Mouse (Mus musculus): ENCODE data around the gene Manba. TPM values are rescaled to one million over a fixed set of nuclear protein-coding genes. Genes with fewer than 3 reads are reported as not detected.

The Manba gene
- polyA plus RNA-seq, 1 experiment from 2014 or later: 8.0 TPM

DNA sequence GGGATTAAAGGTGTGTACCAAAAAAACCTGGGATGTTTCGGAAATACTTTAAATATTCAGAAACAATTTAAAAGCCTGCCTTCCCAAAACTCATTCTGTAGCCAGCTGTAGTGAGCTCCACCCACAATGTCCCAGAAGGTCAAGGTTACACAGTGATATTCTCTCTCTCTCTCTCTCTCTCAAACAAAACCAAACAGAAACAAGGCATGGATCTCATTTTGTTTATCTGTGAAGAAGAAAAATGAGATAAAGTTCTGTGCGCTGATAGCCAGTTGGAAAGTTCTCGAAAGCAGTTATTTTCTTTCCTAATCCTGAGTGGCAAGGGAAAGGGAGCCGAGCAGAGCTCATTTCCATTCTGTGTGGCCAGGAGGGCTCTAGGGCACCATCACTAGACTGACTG, 120.1 kb downstream of the Manba start:
- no peak for TF ChIP-seq EP300 (IDR thresholded peaks at IDR 0.05; ENCODE audit: low read depth)
- TF ChIP-seq CTCF (IDR thresholded peaks at IDR 0.05; ENCODE audit: low read depth): no peak
- 47% methylated on average over 4 of the region's 4 CpGs for WGBS (ENCODE audit: insufficient replicate concordance)
- Histone ChIP-seq H3K4me1 (ENCODE audit: insufficient read depth) (peaks cover 13% of the 10 kb centered on the region), H3K36me3 (replicated peaks; ENCODE audit: insufficient read depth, low read length) (peaks cover 54% of the 10 kb centered on the region), H3K4me3 (ENCODE audit: low read depth, low read length) (no peak overlapping the region), H3K9ac (replicated peaks) (no peak overlapping the region), H3K9me3 (ENCODE audit: low read length) (no peaks in the 10 kb centered on the region), H3K27ac (ENCODE audit: low read depth) (0 out of 2 replicates have a peak overlapping the region, but pooled peaks have one; percentile 53), H3K4me2 (ENCODE audit: low read depth, low read length) (no peak overlapping the region), H3K27me3 (ENCODE audit: insufficient read depth, low read length) (no peaks in the 10 kb centered on the region)
- ATAC-seq: no peak
- no peak for DNase-seq

- peaks cover 55% of the 10 kb centered on the region for H3K36me3 ChIP-seq (replicated peaks; ENCODE audit: insufficient read depth, low read length)
- H3K9ac ChIP-seq (replicated peaks): no peak overlapping the region
- no peak overlapping the region for H3K4me3 ChIP-seq (ENCODE audit: low read depth, low read length)
- no peaks in the 10 kb centered on the region for H3K9me3 ChIP-seq (ENCODE audit: low read length)
- TF ChIP-seq EP300 (IDR thresholded peaks at IDR 0.05; ENCODE audit: low read depth): no peak
- TF ChIP-seq CTCF (IDR thresholded peaks at IDR 0.05; ENCODE audit: low read depth): no peak
- ATAC-seq: no peak
- 83% methylated on average over 8 of the region's 8 CpGs for WGBS (ENCODE audit: insufficient replicate concordance)
- no peaks in the 10 kb centered on the region for H3K27me3 ChIP-seq (ENCODE audit: insufficient read depth, low read length)
- DNase-seq: no peak
- no peak overlapping the region; the same call in 1 of the 2 replicates for H3K4me2 ChIP-seq (ENCODE audit: low read depth, low read length)
- H3K4me1 ChIP-seq (ENCODE audit: insufficient read depth): peaks cover 13% of the 10 kb centered on the region
- peak overlapping the region; percentile 1; the same call in 1 of the 2 replicates for H3K27ac ChIP-seq (ENCODE audit: low read depth)
Observed at GRCm38 (mm10) chr3:135606592-135606991, 121.2 kb downstream of the Manba start.

DNA sequence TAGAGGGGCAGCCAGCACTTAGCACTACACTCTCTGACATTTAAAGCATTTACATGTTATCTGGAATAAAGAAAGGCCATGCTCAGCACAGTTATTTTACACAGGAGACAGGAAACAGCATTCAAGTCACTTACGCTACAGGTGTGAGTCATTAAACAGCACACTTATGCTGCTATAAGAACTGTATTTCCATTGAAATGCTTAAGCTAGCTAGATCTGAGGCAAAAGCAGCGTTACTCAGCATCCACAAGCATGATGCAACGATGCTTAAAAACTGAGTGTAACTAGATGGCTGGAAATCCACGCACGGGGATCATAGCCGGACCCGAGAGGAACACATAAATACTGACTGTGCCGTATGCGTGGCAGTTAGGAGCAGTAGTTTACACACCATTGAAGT, 121.6 kb downstream of the Manba start:
- Histone ChIP-seq H3K4me2 (ENCODE audit: low read depth, low read length) (peak overlapping the region; percentile 67), H3K9ac (replicated peaks) (no peak overlapping the region), H3K4me3 (ENCODE audit: low read depth, low read length) (peak overlapping the region; percentile 55), H3K27ac (ENCODE audit: low read depth) (peak overlapping the region; percentile 78), H3K9me3 (ENCODE audit: low read length) (no peaks in the 10 kb centered on the region), H3K4me1 (ENCODE audit: insufficient read depth) (peaks cover 13% of the 10 kb centered on the region), H3K36me3 (replicated peaks; ENCODE audit: insufficient read depth, low read length) (peaks cover 52% of the 10 kb centered on the region), H3K27me3 (ENCODE audit: insufficient read depth, low read length) (no peaks in the 10 kb centered on the region)
- ATAC-seq: no peak
- whole genome bisulfite sequencing (ENCODE audit: insufficient replicate concordance): 45% methylated on average over 9 of the region's 9 CpGs
- no peak for TF ChIP-seq EP300 (IDR thresholded peaks at IDR 0.05; ENCODE audit: low read depth)
- no peak for TF ChIP-seq CTCF (IDR thresholded peaks at IDR 0.05; ENCODE audit: low read depth)
- DNase-seq: no peak

- peak overlapping the region; percentile 67 for H3K4me2 ChIP-seq (ENCODE audit: low read depth, low read length)
- no peaks in the 10 kb centered on the region for H3K9me3 ChIP-seq (ENCODE audit: low read length)
- H3K27me3 ChIP-seq (ENCODE audit: insufficient read depth, low read length): no peaks in the 10 kb centered on the region
- TF ChIP-seq EP300 (IDR thresholded peaks at IDR 0.05; ENCODE audit: low read depth) (no peak), CTCF (IDR thresholded peaks at IDR 0.05; ENCODE audit: low read depth) (no peak)
- ATAC-seq (peak; percentile 48), DNase-seq (peak; percentile 49)
- peak overlapping the region; percentile 78 for H3K27ac ChIP-seq (ENCODE audit: low read depth)
- WGBS (ENCODE audit: insufficient replicate concordance): 32% methylated on average over 24 of the region's 24 CpGs
- H3K4me1 ChIP-seq (ENCODE audit: insufficient read depth): peaks cover 13% of the 10 kb centered on the region
- H3K36me3 ChIP-seq (replicated peaks; ENCODE audit: insufficient read depth, low read length): peaks cover 53% of the 10 kb centered on the region
- H3K4me3 ChIP-seq (ENCODE audit: low read depth, low read length): peak overlapping the region; percentile 55
- H3K9ac ChIP-seq (replicated peaks): peak overlapping the region; percentile 60
Observed at GRCm38 (mm10) chr3:135607660-135608473, 122.5 kb downstream of the Manba start.

DNA sequence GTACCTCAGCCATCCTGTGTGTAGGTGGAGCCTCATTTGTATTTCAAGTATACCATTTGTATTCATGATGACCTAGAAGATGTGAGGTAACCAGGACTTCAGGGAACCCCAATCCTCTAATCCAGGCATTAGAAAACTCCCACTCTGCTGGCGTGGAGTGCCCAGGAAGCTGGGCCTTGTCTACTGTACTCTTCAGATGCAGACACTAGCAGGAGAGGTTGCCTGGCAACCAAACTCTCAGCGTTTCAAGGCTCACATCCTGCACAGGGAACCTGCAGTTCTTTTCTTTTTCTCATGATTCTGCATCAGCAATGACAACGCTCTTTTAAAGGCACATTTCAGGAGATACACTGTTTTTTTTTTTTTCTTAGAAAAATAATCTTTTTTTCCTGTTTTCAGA, 124.8 kb downstream of the Manba start:
- WGBS (ENCODE audit: insufficient replicate concordance): 65% methylated on average over 3 of the region's 3 CpGs
- no peak overlapping the region for H3K27ac ChIP-seq (ENCODE audit: low read depth)
- H3K9me3 ChIP-seq (ENCODE audit: low read length): no peaks in the 10 kb centered on the region
- H3K4me2 ChIP-seq (ENCODE audit: low read depth, low read length): no peak overlapping the region
- ATAC-seq (no peak), DNase-seq (no peak)
- TF ChIP-seq CTCF (IDR thresholded peaks at IDR 0.05; ENCODE audit: low read depth) (no peak), EP300 (IDR thresholded peaks at IDR 0.05; ENCODE audit: low read depth) (no peak)
- H3K9ac ChIP-seq (replicated peaks): no peak overlapping the region
- H3K36me3 ChIP-seq (replicated peaks; ENCODE audit: insufficient read depth, low read length): peaks cover 55% of the 10 kb centered on the region
- no peak overlapping the region for H3K4me3 ChIP-seq (ENCODE audit: low read depth, low read length)
- peaks cover 7% of the 10 kb centered on the region for H3K4me1 ChIP-seq (ENCODE audit: insufficient read depth)
- no peaks in the 10 kb centered on the region for H3K27me3 ChIP-seq (ENCODE audit: insufficient read depth, low read length)

DNA sequence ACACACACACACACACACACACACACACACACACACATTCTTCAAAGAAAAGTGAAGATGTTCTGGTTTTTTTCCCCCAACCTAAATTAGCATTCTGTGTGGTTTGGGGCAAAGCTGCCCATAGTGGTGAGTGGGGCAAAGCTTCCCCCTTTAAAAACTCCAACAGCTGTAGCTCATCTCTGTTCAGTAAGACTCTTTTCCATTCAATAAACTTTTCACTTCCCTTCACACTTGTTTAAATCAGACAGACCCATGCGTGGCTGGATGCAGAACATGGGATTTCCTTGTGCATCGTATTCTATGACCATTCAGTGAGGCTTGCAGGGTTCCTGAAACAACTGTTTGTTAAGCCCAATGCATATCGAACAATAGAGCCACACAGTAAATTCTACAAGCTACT, 129.0 kb downstream of the Manba start:
- Histone ChIP-seq H3K4me3 (ENCODE audit: low read depth, low read length) (no peak overlapping the region), H3K27ac (ENCODE audit: low read depth) (no peak overlapping the region), H3K9ac (replicated peaks) (no peak overlapping the region), H3K36me3 (replicated peaks; ENCODE audit: insufficient read depth, low read length) (peaks cover 61% of the 10 kb centered on the region), H3K27me3 (ENCODE audit: insufficient read depth, low read length) (no peaks in the 10 kb centered on the region), H3K4me1 (ENCODE audit: insufficient read depth) (no peaks in the 10 kb centered on the region), H3K4me2 (ENCODE audit: low read depth, low read length) (no peak overlapping the region), H3K9me3 (ENCODE audit: low read length) (no peaks in the 10 kb centered on the region)
- WGBS (ENCODE audit: insufficient replicate concordance): 78% methylated on average over 3 of the region's 3 CpGs
- ATAC-seq (no peak), DNase-seq (no peak)
- TF ChIP-seq EP300 (IDR thresholded peaks at IDR 0.05; ENCODE audit: low read depth): no peak
- no peak for TF ChIP-seq CTCF (IDR thresholded peaks at IDR 0.05; ENCODE audit: low read depth)
